In genomic region chr1:89750495-89750894, GRCm38 (mm10) we compare ENCODE assay signal across 10 mouse cellular contexts.
DNase-seq lines count a peak whose midpoint lies in the region; ATAC-seq and TF ChIP-seq lines count a peak whose summit lies in the region.
"Had no signal": no experiment of that assay in that cellular context is flagged by ENCODE, and none has a peak within 500 bp of the region (broad histone marks: within the 10 kb centered on the region; RNA-seq: fewer than 3 reads in every experiment).

No protein-coding gene starts in this region.

- no peak overlapping the region for H3K4me3 ChIP-seq in lung, embryonic 15.5 days
- H3K4me3 ChIP-seq in forebrain, embryonic 11.5 days (ENCODE audit: low read depth, low read length), result no peak overlapping the region
- peak overlapping the region; percentile 23 for H3K4me3 ChIP-seq in kidney, embryonic 15.5 days (replicated peaks)
- no peak overlapping the region for H3K4me3 ChIP-seq in midbrain, postnatal 0 days (ENCODE audit: low read depth, low read length)

- no peak overlapping the region for H3K9ac ChIP-seq in lung, embryonic 15.5 days
- H3K9ac ChIP-seq in forebrain, embryonic 11.5 days (ENCODE audit: low read length), result no peak overlapping the region
- no peak overlapping the region for H3K9ac ChIP-seq in kidney, embryonic 15.5 days
- no peak overlapping the region for H3K9ac ChIP-seq in midbrain, postnatal 0 days (replicated peaks; ENCODE audit: low read length, poor library complexity, severe bottlenecking)

- no peak for TF ChIP-seq CTCF in midbrain, postnatal 0 days (IDR thresholded peaks at IDR 0.05)

- 9% methylated on average over 9 of the region's 9 CpGs for WGBS in lung, embryonic 15.5 days
- 4% methylated on average over 9 of the region's 9 CpGs for WGBS in forebrain, embryonic 11.5 days
- 6% methylated on average over 9 of the region's 9 CpGs for WGBS in kidney, embryonic 15.5 days
- 11% methylated on average over 9 of the region's 9 CpGs for WGBS in midbrain, postnatal 0 days

- H3K27me3 ChIP-seq in lung, embryonic 15.5 days, result no peaks in the 10 kb centered on the region
- peaks cover 71% of the 10 kb centered on the region for H3K27me3 ChIP-seq in forebrain, embryonic 11.5 days (ENCODE audit: control insufficient read depth, insufficient read depth, low read length)
- peaks cover 25% of the 10 kb centered on the region for H3K27me3 ChIP-seq in kidney, embryonic 15.5 days
- H3K27me3 ChIP-seq in midbrain, postnatal 0 days (ENCODE audit: insufficient read depth, low read length), result no peaks in the 10 kb centered on the region

- peaks cover 15% of the 10 kb centered on the region for H3K4me1 ChIP-seq in lung, embryonic 15.5 days
- peaks cover 13% of the 10 kb centered on the region; the same call in 1 of the 2 replicates for H3K4me1 ChIP-seq in forebrain, embryonic 11.5 days (replicated peaks; ENCODE audit: control insufficient read depth, insufficient read depth, low read length)
- peaks cover 22% of the 10 kb centered on the region for H3K4me1 ChIP-seq in kidney, embryonic 15.5 days
- peaks cover 12% of the 10 kb centered on the region for H3K4me1 ChIP-seq in midbrain, postnatal 0 days (ENCODE audit: insufficient read depth, low read length)

- H3K27ac ChIP-seq in lung, embryonic 15.5 days, result no peak overlapping the region
- peak overlapping the region; percentile 12; the same call in 1 of the 2 replicates for H3K27ac ChIP-seq in forebrain, embryonic 11.5 days (ENCODE audit: low read depth, low read length)
- H3K27ac ChIP-seq in kidney, embryonic 15.5 days, result no peak overlapping the region
- H3K27ac ChIP-seq in midbrain, postnatal 0 days (ENCODE audit: low read depth, low read length), result 0 out of 2 replicates have a peak overlapping the region, but pooled peaks have one; percentile 7

- no peaks in the 10 kb centered on the region for H3K9me3 ChIP-seq in lung, embryonic 15.5 days
- peaks cover 2% of the 10 kb centered on the region; the same call in 1 of the 2 replicates for H3K9me3 ChIP-seq in forebrain, embryonic 11.5 days (ENCODE audit: control insufficient read depth, low read length)
- H3K9me3 ChIP-seq in kidney, embryonic 15.5 days (replicated peaks), result no peaks in the 10 kb centered on the region
- H3K9me3 ChIP-seq in midbrain, postnatal 0 days (ENCODE audit: low read length), result no peaks in the 10 kb centered on the region

- no peaks in the 10 kb centered on the region for H3K36me3 ChIP-seq in lung, embryonic 15.5 days
- H3K36me3 ChIP-seq in forebrain, embryonic 11.5 days (ENCODE audit: control insufficient read depth, insufficient read depth, low read length), result no peaks in the 10 kb centered on the region
- H3K36me3 ChIP-seq in kidney, embryonic 15.5 days, result 0 out of 2 replicates have a peak, but pooled peaks cover 4% of the 10 kb centered on the region
- H3K36me3 ChIP-seq in midbrain, postnatal 0 days (ENCODE audit: insufficient read depth, low read length), result peaks cover 2% of the 10 kb centered on the region; the same call in 1 of the 2 replicates

- DNase-seq in lung, postnatal 10 days, result no peak
- peak; percentile 66 for DNase-seq in forebrain, embryonic 11.5 days (ENCODE audit: low spot score)
- DNase-seq in midbrain, postnatal 0 days (ENCODE audit: low spot score), result no peak
- no peak for DNase-seq in yolk sac, embryonic 10.5 days (ENCODE audit: low spot score)
- DNase-seq in lung, postnatal 14 days, result no peak
- DNase-seq: cerebellum, postnatal 36 days; heart, adult 11 months had no signal

- ATAC-seq in lung, embryonic 15.5 days (ENCODE audit: borderline replicate concordance, extremely low read depth, low FRiP score, low TSS enrichment), result no peak
- peak; percentile 83 for ATAC-seq in forebrain, embryonic 11.5 days (replicated peaks; ENCODE audit: low FRiP score)
- no peak for ATAC-seq in kidney, embryonic 15.5 days (replicated peaks; ENCODE audit: low FRiP score)
- ATAC-seq in midbrain, postnatal 0 days (ENCODE audit: low FRiP score), result peak; percentile 27; the same call in 1 of the 2 replicates
- ATAC-seq in erythroblast, adult 5-6 weeks (replicated peaks; ENCODE audit: low FRiP score, poor library complexity, severe bottlenecking), result no peak

- H3K4me2 ChIP-seq in lung, embryonic 15.5 days, result peak overlapping the region; percentile 33
- peak overlapping the region; percentile 26; the same call in 1 of the 2 replicates for H3K4me2 ChIP-seq in forebrain, embryonic 11.5 days (ENCODE audit: low read depth, low read length, severe bottlenecking)
- H3K4me2 ChIP-seq in kidney, embryonic 15.5 days, result peak overlapping the region; percentile 51
- peak overlapping the region; percentile 32 for H3K4me2 ChIP-seq in midbrain, postnatal 0 days (ENCODE audit: low read depth, low read length, poor library complexity, severe bottlenecking)

Comparison
In these comparisons a context has a peak if more than half of its experiments do, and no peak if none do; other contexts are left out.
1. ATAC-seq: peak in forebrain, embryonic 11.5 days (single experiment) and midbrain, postnatal 0 days (single experiment); none in lung, embryonic 15.5 days (single experiment), kidney, embryonic 15.5 days (single experiment) and erythroblast, adult 5-6 weeks (single experiment).
2. H3K27ac ChIP-seq: peak in forebrain, embryonic 11.5 days (single experiment) and midbrain, postnatal 0 days (single experiment); none in lung, embryonic 15.5 days (single experiment) and kidney, embryonic 15.5 days (single experiment).
3. Peak in every context shown above with its lines, with median percentiles within 50 percentile points of each other: H3K4me2 ChIP-seq.